Mouse (Mus musculus): ENCODE measurements at regions not wholly inside any gene's neighbourhood (a gene's known extent, or its start where the extent isn't known, plus 50 kb on each side); places are given as distances from the start of the nearest gene placed in this dataset.

- Histone ChIP-seq H3K27me3 (ENCODE audit: control insufficient read depth, insufficient read depth, low read length) (no peaks in the 10 kb centered on the region), H3K36me3 (ENCODE audit: control insufficient read depth, insufficient read depth, low read length) (no peaks in the 10 kb centered on the region), H3K4me3 (ENCODE audit: low read depth, low read length) (no peak overlapping the region), H3K9me3 (ENCODE audit: control insufficient read depth, low read length) (no peaks in the 10 kb centered on the region), H3K27ac (replicated peaks; ENCODE audit: low read depth, low read length) (no peak overlapping the region), H3K9ac (ENCODE audit: low read length) (no peak overlapping the region), H3K4me2 (ENCODE audit: low read depth, severe bottlenecking) (no peak overlapping the region), H3K4me1 (ENCODE audit: control insufficient read depth, insufficient read depth, low read length) (no peaks in the 10 kb centered on the region)
- 88% methylated on average over 1 of the region's 1 CpGs for WGBS
- ATAC-seq (ENCODE audit: insufficient number of reproducible peaks, low FRiP score, low TSS enrichment, low read depth) = no peak
- DNase-seq (ENCODE audit: low spot score) = no peak
These were observed 632.9 kb downstream of the Slc22a22 start for GRCm38 (mm10) chr15:56844574-56844973.

GRCm38 (mm10) chr15:56841516-56841915 lies 635.9 kb downstream of the Slc22a22 start:
- Histone ChIP-seq H3K4me2 (ENCODE audit: low read depth, severe bottlenecking) (no peak overlapping the region), H3K27me3 (ENCODE audit: control insufficient read depth, insufficient read depth, low read length) (no peaks in the 10 kb centered on the region), H3K4me1 (ENCODE audit: control insufficient read depth, insufficient read depth, low read length) (no peaks in the 10 kb centered on the region), H3K27ac (replicated peaks; ENCODE audit: low read depth, low read length) (no peak overlapping the region), H3K9ac (ENCODE audit: low read length) (no peak overlapping the region), H3K9me3 (ENCODE audit: control insufficient read depth, low read length) (no peaks in the 10 kb centered on the region), H3K36me3 (ENCODE audit: control insufficient read depth, insufficient read depth, low read length) (no peaks in the 10 kb centered on the region), H3K4me3 (ENCODE audit: low read depth, low read length) (no peak overlapping the region)
- DNase-seq (ENCODE audit: low spot score) (no peak), ATAC-seq (ENCODE audit: insufficient number of reproducible peaks, low FRiP score, low TSS enrichment, low read depth) (no peak)
- 92% methylated on average over 3 of the region's 3 CpGs for WGBS

GRCm38 (mm10) chr15:56837292-56837691 lies 640.1 kb downstream of the Slc22a22 start:
- Histone ChIP-seq H3K36me3 (ENCODE audit: control insufficient read depth, insufficient read depth, low read length) (no peaks in the 10 kb centered on the region), H3K9me3 (ENCODE audit: control insufficient read depth, low read length) (no peaks in the 10 kb centered on the region), H3K27ac (replicated peaks; ENCODE audit: low read depth, low read length) (no peak overlapping the region), H3K27me3 (ENCODE audit: control insufficient read depth, insufficient read depth, low read length) (no peaks in the 10 kb centered on the region), H3K4me1 (ENCODE audit: control insufficient read depth, insufficient read depth, low read length) (no peaks in the 10 kb centered on the region), H3K4me2 (ENCODE audit: low read depth, severe bottlenecking) (no peak overlapping the region), H3K9ac (ENCODE audit: low read length) (no peak overlapping the region), H3K4me3 (ENCODE audit: low read depth, low read length) (no peak overlapping the region)
- ATAC-seq (ENCODE audit: insufficient number of reproducible peaks, low FRiP score, low TSS enrichment, low read depth) = no peak
- no peak for DNase-seq (ENCODE audit: low spot score)
- WGBS = 89% methylated on average over 1 of the region's 1 CpGs

- ATAC-seq (ENCODE audit: insufficient number of reproducible peaks, low FRiP score, low TSS enrichment, low read depth) (no peak), DNase-seq (ENCODE audit: low spot score) (no peak)
- no peak overlapping the region for H3K9ac ChIP-seq (ENCODE audit: low read length)
- 86% methylated on average over 2 of the region's 2 CpGs for WGBS
- no peak overlapping the region for H3K4me2 ChIP-seq (ENCODE audit: low read depth, severe bottlenecking)
- H3K27ac ChIP-seq (replicated peaks; ENCODE audit: low read depth, low read length) = no peak overlapping the region
- no peaks in the 10 kb centered on the region for H3K9me3 ChIP-seq (ENCODE audit: control insufficient read depth, low read length)
- no peaks in the 10 kb centered on the region for H3K4me1 ChIP-seq (ENCODE audit: control insufficient read depth, insufficient read depth, low read length)
- H3K36me3 ChIP-seq (ENCODE audit: control insufficient read depth, insufficient read depth, low read length) = no peaks in the 10 kb centered on the region
- H3K4me3 ChIP-seq (ENCODE audit: low read depth, low read length) = no peak overlapping the region
- no peaks in the 10 kb centered on the region for H3K27me3 ChIP-seq (ENCODE audit: control insufficient read depth, insufficient read depth, low read length)
These were observed 642.8 kb downstream of the Slc22a22 start for GRCm38 (mm10) chr15:56834621-56835020.

GRCm38 (mm10) chr15:56832666-56833065 lies 644.8 kb downstream of the Slc22a22 start:
- Histone ChIP-seq H3K36me3 (ENCODE audit: control insufficient read depth, insufficient read depth, low read length) (no peaks in the 10 kb centered on the region), H3K27ac (replicated peaks; ENCODE audit: low read depth, low read length) (no peak overlapping the region), H3K4me1 (ENCODE audit: control insufficient read depth, insufficient read depth, low read length) (no peaks in the 10 kb centered on the region), H3K4me2 (ENCODE audit: low read depth, severe bottlenecking) (no peak overlapping the region), H3K27me3 (ENCODE audit: control insufficient read depth, insufficient read depth, low read length) (no peaks in the 10 kb centered on the region), H3K9me3 (ENCODE audit: control insufficient read depth, low read length) (no peaks in the 10 kb centered on the region), H3K4me3 (ENCODE audit: low read depth, low read length) (no peak overlapping the region), H3K9ac (ENCODE audit: low read length) (no peak overlapping the region)
- ATAC-seq (ENCODE audit: insufficient number of reproducible peaks, low FRiP score, low TSS enrichment, low read depth) = no peak
- WGBS = 95% methylated on average over 7 of the region's 7 CpGs
- DNase-seq (ENCODE audit: low spot score) = no peak

GRCm38 (mm10) chr15:56820977-56821579 lies 656.3 kb downstream of the Slc22a22 start:
- no peaks in the 10 kb centered on the region for H3K27me3 ChIP-seq (ENCODE audit: control insufficient read depth, insufficient read depth, low read length)
- no peaks in the 10 kb centered on the region for H3K9me3 ChIP-seq (ENCODE audit: control insufficient read depth, low read length)
- no peak for DNase-seq (ENCODE audit: low spot score)
- 76% methylated on average over 8 of the region's 8 CpGs for WGBS
- ATAC-seq (ENCODE audit: insufficient number of reproducible peaks, low FRiP score, low TSS enrichment, low read depth) = no peak
- H3K9ac ChIP-seq (ENCODE audit: low read length) = no peak overlapping the region
- H3K27ac ChIP-seq (replicated peaks; ENCODE audit: low read depth, low read length) = no peak overlapping the region
- no peak overlapping the region for H3K4me2 ChIP-seq (ENCODE audit: low read depth, severe bottlenecking)
- no peaks in the 10 kb centered on the region for H3K36me3 ChIP-seq (ENCODE audit: control insufficient read depth, insufficient read depth, low read length)
- H3K4me1 ChIP-seq (ENCODE audit: control insufficient read depth, insufficient read depth, low read length) = no peaks in the 10 kb centered on the region
- H3K4me3 ChIP-seq (ENCODE audit: low read depth, low read length) = no peak overlapping the region

GRCm38 (mm10) chr15:56820256-56820976 lies 657.0 kb downstream of the Slc22a22 start:
- Histone ChIP-seq H3K4me2 (ENCODE audit: low read depth, severe bottlenecking) (no peak overlapping the region), H3K36me3 (ENCODE audit: control insufficient read depth, insufficient read depth, low read length) (no peaks in the 10 kb centered on the region), H3K9me3 (ENCODE audit: control insufficient read depth, low read length) (no peaks in the 10 kb centered on the region), H3K27ac (replicated peaks; ENCODE audit: low read depth, low read length) (no peak overlapping the region), H3K27me3 (ENCODE audit: control insufficient read depth, insufficient read depth, low read length) (no peaks in the 10 kb centered on the region), H3K4me1 (ENCODE audit: control insufficient read depth, insufficient read depth, low read length) (no peaks in the 10 kb centered on the region), H3K4me3 (ENCODE audit: low read depth, low read length) (no peak overlapping the region), H3K9ac (ENCODE audit: low read length) (no peak overlapping the region)
- 86% methylated on average over 4 of the region's 4 CpGs for WGBS
- DNase-seq (ENCODE audit: low spot score) (no peak), ATAC-seq (ENCODE audit: insufficient number of reproducible peaks, low FRiP score, low TSS enrichment, low read depth) (no peak)

- ATAC-seq (ENCODE audit: insufficient number of reproducible peaks, low FRiP score, low TSS enrichment, low read depth) (no peak), DNase-seq (ENCODE audit: low spot score) (no peak)
- Histone ChIP-seq H3K9me3 (ENCODE audit: control insufficient read depth, low read length) (no peaks in the 10 kb centered on the region), H3K4me3 (ENCODE audit: low read depth, low read length) (no peak overlapping the region), H3K36me3 (ENCODE audit: control insufficient read depth, insufficient read depth, low read length) (no peaks in the 10 kb centered on the region), H3K27ac (replicated peaks; ENCODE audit: low read depth, low read length) (no peak overlapping the region), H3K4me1 (ENCODE audit: control insufficient read depth, insufficient read depth, low read length) (no peaks in the 10 kb centered on the region), H3K9ac (ENCODE audit: low read length) (no peak overlapping the region), H3K27me3 (ENCODE audit: control insufficient read depth, insufficient read depth, low read length) (no peaks in the 10 kb centered on the region), H3K4me2 (ENCODE audit: low read depth, severe bottlenecking) (no peak overlapping the region)
- 52% methylated on average over 4 of the region's 4 CpGs for WGBS
These were observed 659.2 kb downstream of the Slc22a22 start for GRCm38 (mm10) chr15:56818158-56818690.

Data from limb, embryonic 11.5 days (tissue).